Mouse (Mus musculus) midbrain, embryonic 15.5 days (tissue): ENCODE results near the gene Zfp568. TPM values are rescaled to one million over a fixed set of nuclear protein-coding genes. Genes with fewer than 3 reads are reported as not detected.

Experiments
- ATAC-seq: fragments of 200-750 bp; cut with Nextera tagmentation; replicated peaks from 2 replicates; pipeline ENCODE4 v1.8.0; 2017; ENCODE audit warnings: moderate TSS enrichment
- H3K27ac ChIP-seq: fragments of 300-500 bp; sonication (generic); 2 replicates; pipeline ENCODE4 v1.5.1; 2015; ENCODE audit warnings: mild to moderate bottlenecking, inconsistent platforms
- H3K27me3 ChIP-seq: fragments of 300-500 bp; sonication (generic); replicated peaks from 2 replicates; pipeline ENCODE4 v1.6.1; 2015; ENCODE audit warnings: inconsistent platforms
- H3K36me3 ChIP-seq: fragments of 300-500 bp; sonication (generic); replicated peaks from 2 replicates; pipeline ENCODE4 v1.6.1; 2015; ENCODE audit warnings: inconsistent platforms
- H3K4me1 ChIP-seq: fragments of 300-500 bp; sonication (generic); 2 replicates; pipeline ENCODE4 v1.6.1; 2015; ENCODE audit warnings: inconsistent platforms
- H3K4me2 ChIP-seq: fragments of 300-500 bp; sonication (generic); 2 replicates; pipeline ENCODE4 v1.6.1; 2015; ENCODE audit warnings: inconsistent platforms, mild to moderate bottlenecking, moderate library complexity
- H3K4me3 ChIP-seq: fragments of 300-500 bp; sonication (generic); 2 replicates; pipeline ENCODE4 v1.5.1; 2015; ENCODE audit warnings: mild to moderate bottlenecking, inconsistent platforms
- H3K9ac ChIP-seq: fragments of 300-500 bp; sonication (generic); 2 replicates; pipeline ENCODE4 v1.6.1; 2015; ENCODE audit warnings: mild to moderate bottlenecking, inconsistent platforms
- H3K9me3 ChIP-seq: fragments of 300-500 bp; sonication (generic); 2 replicates; pipeline ENCODE4 v1.6.1; 2016; ENCODE audit warnings: inconsistent platforms
- WGBS: fragments of 180-500 bp; shearing (Covaris S2); methylation state at CpG from one replicate; pipeline ENCODE4 v1.1.7; 2015; ENCODE audit warnings: mixed read lengths; 5-methylcytosine and 5-hydroxymethylcytosine counted together
- polyA plus RNA-seq: library from polyadenylated mRNA; unstranded; fragments of >200 nt; fragmentation: Nextera tagmentation; extraction: Ambion mirVana; gene quantifications from 2 replicates; pipeline ENCODE4 v1.2.1, GENCODE M21; 2015

The Zfp568 gene
- polyA plus RNA-seq, 1 experiment from 2014 or later: 6.0 TPM

DNA sequence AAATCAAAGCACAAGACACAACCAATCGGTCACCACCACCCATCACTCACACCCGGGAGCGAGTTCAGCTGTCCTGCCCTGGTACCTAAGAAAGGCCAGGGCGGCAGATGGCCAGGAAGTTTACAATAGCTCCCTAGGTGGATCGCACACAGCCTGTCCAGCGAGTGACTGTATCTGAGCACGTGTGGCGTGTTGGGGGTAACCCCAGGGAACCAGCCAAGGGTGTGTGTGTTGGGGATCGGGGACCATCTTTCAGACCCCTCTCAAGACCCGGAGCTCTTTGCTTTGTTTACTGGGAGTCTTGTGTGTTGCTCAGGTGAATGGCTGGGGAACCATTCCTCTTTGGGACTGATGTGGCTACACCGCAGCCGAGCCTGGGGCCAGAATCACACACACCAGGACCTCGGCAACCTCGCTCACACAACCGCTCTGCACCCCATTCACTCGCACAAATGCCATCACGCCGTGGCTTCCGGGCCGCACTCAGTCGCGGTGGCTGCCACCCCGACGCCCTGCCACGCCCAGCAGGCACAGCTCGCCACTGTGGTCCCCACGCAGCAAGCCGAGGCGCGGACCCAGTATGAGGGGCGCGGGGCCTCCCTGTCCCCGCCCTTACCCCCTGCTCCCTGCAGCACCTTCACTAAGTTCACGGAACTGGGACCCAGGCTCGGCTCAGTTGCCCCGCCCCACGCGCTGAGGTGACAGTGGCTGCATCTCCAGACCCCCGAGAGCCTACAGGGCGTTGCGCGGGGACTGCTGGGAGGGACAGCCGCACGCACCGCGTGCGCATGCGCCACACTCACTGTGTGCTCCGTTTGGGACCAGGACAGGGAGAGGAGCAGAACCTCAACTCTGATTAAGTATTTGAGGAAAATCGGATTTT, 88.6 kb downstream of the Zfp568 start, which contains the start of gene Zfp82:
TSS of gene Zfp82 (minus strand) at position 755 of the 883 bp plus-strand sequence.
- H3K36me3 ChIP-seq: peaks cover 10% of the 10 kb centered on the region; the same call in 1 of the 2 replicates
- H3K27me3 ChIP-seq: no peaks in the 10 kb centered on the region
- ATAC-seq: peak; percentile 95
- H3K4me3 ChIP-seq: peak within 1 kb of the TSS; percentile 98
- H3K27ac ChIP-seq: peak within 1 kb of the TSS; percentile 92
- no peaks in the 10 kb centered on the region for H3K9me3 ChIP-seq
- H3K4me1 ChIP-seq: peaks cover 12% of the 10 kb centered on the region
- H3K9ac ChIP-seq: peak within 1 kb of the TSS; percentile 96
- peak within 1 kb of the TSS; percentile 97 for H3K4me2 ChIP-seq
- WGBS: under 1% methylated on average over 47 of the region's 50 CpGs

Other genes starting within 250 kb of the Zfp568 start
- gene Zfp84, start 215.4 kb upstream of the Zfp568 start, polyA plus RNA-seq: 16.7 and 18.3 TPM in 2 replicates
- gene Zfp30, start 200.0 kb upstream of the Zfp568 start, polyA plus RNA-seq: 15.4 TPM in 2 replicates
- gene Zfp790, start 167.8 kb upstream of the Zfp568 start, polyA plus RNA-seq: 29.2 and 30.1 TPM in 2 replicates
- 15.3 and 16.1 TPM in 2 replicates for gene Zfp940, start 130.3 kb upstream of the Zfp568 start, polyA plus RNA-seq
- gene Zfp420, start 124.0 kb upstream of the Zfp568 start, polyA plus RNA-seq: 22.4 and 24.4 TPM in 2 replicates
- 15.5 and 16.0 TPM in 2 replicates for gene Zfp27, start 77.4 kb upstream of the Zfp568 start, polyA plus RNA-seq
- gene Zfp383, start 75.7 kb upstream of the Zfp568 start, polyA plus RNA-seq: 7.2 and 7.7 TPM in 2 replicates
- 23.4 and 24.2 TPM in 2 replicates for gene Zfp74, start 29.9 kb upstream of the Zfp568 start, polyA plus RNA-seq
- 12.0 and 13.7 TPM in 2 replicates for gene Zfp14, start 67.4 kb downstream of the Zfp568 start, polyA plus RNA-seq
- 12.9 and 13.4 TPM in 2 replicates for gene Zfp82, start 88.9 kb downstream of the Zfp568 start, polyA plus RNA-seq
- gene Gm26920, start 106.5 kb downstream of the Zfp568 start, polyA plus RNA-seq: 3.6 and 3.9 TPM in 2 replicates
- gene Zfp566, start 106.6 kb downstream of the Zfp568 start, polyA plus RNA-seq: 18.9 and 19.8 TPM in 2 replicates
- 81.9 and 83.5 TPM in 2 replicates for gene Zfp260, start 110.8 kb downstream of the Zfp568 start, polyA plus RNA-seq
- 23.4 and 24.9 TPM in 2 replicates for gene Zfp382, start 138.0 kb downstream of the Zfp568 start, polyA plus RNA-seq
- gene Zfp146, start 185.8 kb downstream of the Zfp568 start, polyA plus RNA-seq: 13.7 and 15.4 TPM in 2 replicates
- 6.5 and 6.8 TPM in 2 replicates for gene Cox7a1, start 200.2 kb downstream of the Zfp568 start, polyA plus RNA-seq
- 69.8 and 81.5 TPM in 2 replicates for gene Capns1, start 214.9 kb downstream of the Zfp568 start, polyA plus RNA-seq
- 175 and 188 TPM in 2 replicates for gene Polr2i, start 248.0 kb downstream of the Zfp568 start, polyA plus RNA-seq
- 429 and 432 TPM in 2 replicates for gene Tbcb, start 248.3 kb downstream of the Zfp568 start, polyA plus RNA-seq